Mouse (Mus musculus) splenic B cell, adult 2 months (primary cell): ENCODE data around the gene Slc15a3.

Source experiments
- DNase-seq: peaks from one replicate; pipeline ENCODE4 v3.0.0-alpha.2; 2011; ENCODE audit warnings: low read depth, low spot score
- H3K27me3 ChIP-seq: 2 replicates; pipeline ENCODE4 v1.6.1; 2012; ENCODE audit warnings: mild to moderate bottlenecking, low read length, moderate library complexity, mixed read lengths; ENCODE audit not compliant: control insufficient read depth, poor library complexity, insufficient read depth, severe bottlenecking
- H3K36me3 ChIP-seq: 2 replicates; pipeline ENCODE4 v1.6.1; 2012; ENCODE audit warnings: mild to moderate bottlenecking, low read length, moderate library complexity, mixed read lengths; ENCODE audit not compliant: control insufficient read depth, poor library complexity, insufficient read depth, severe bottlenecking

Gene Slc15a3

DNA sequence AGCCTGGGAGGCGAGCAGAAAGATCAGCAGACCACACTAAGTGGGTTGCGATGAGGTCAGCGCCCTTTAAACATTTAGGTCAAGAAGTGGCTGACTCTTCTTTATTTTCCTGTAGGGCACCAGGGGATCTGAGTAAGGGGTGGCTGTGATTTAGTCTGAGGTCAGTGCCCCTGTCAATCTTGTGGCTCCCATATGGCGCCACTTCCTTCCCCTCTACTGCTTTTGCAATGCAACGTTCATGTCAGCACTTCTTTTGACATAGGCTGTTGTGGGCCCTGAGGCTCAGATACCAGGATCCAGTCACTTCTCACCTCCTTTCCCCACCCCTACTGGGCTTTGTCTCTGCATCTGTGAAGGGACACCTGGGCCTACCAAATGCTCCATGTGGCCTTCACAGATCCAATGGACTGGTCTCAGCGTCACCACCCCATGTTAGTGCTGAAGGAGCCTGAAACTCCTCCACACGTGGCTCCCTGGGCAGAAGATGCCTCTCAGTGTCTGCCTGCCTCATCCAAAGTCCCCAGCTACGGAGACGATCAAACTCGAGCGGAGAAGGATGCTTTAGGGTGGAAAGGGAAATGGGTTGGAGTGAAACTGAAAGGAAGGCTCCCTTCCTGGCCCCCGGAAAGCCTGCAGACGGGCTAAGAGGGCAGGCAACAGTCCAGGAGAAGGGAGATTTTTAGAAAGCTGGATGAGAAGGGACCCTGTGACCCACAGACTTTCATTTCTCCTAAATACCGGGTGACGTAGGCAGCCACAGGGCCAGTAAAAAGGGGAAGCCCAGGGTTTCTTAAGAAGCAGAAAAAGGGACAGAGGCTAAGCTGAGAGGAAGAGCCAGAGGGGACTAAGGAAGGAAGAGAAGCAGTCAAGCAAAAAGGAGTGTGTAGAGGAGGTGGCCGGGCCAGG is 2.4 kb downstream of the Slc15a3 start:
- peak; percentile 87 for DNase-seq
- H3K27me3 ChIP-seq = no peaks in the 10 kb centered on the region
- no peaks in the 10 kb centered on the region for H3K36me3 ChIP-seq

DNA sequence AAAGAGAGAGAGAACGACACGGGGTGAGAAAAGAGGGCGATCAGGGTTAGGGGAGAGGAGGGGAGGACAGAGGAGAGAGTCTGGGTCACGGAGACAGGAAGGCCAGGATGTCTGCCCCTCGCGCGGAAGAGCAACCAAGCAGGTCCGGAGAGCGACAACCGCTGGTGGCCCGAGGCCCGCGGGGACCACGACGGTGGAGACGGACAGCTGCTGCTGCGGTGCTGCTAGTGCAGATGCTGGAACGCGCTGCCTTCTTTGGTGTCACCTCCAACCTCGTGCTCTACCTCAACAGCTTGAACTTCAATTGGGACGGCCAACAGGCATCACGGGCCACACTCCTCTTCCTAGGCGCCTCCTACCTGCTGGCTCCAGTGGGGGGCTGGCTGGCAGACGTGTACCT is 3.4 kb downstream of the Slc15a3 start:
- Histone ChIP-seq H3K27me3 (no peaks in the 10 kb centered on the region), H3K36me3 (no peaks in the 10 kb centered on the region)
- DNase-seq = peak; percentile 78

DNA sequence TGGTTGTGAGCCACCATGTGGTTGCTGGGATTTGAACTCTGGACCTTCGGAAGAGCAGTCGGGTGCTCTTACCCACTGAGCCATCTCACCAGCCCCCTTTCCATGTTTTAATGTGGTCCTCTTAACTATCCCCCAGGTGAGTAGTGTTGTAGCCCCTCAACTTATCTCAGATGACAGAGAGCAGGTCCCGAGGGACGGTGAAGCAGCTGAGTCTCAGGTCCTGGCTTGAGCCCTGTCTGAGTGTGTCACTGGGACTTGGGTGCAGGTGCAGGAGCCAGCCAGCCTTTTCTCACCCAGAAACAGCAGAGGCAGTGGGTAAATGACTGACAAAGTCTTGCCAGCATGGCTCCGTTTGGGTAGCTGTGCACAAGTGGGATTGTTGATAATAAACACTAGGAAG is 4.7 kb downstream of the Slc15a3 start:
- peak; percentile 42 for DNase-seq
- no peaks in the 10 kb centered on the region for H3K36me3 ChIP-seq
- no peaks in the 10 kb centered on the region for H3K27me3 ChIP-seq

DNA sequence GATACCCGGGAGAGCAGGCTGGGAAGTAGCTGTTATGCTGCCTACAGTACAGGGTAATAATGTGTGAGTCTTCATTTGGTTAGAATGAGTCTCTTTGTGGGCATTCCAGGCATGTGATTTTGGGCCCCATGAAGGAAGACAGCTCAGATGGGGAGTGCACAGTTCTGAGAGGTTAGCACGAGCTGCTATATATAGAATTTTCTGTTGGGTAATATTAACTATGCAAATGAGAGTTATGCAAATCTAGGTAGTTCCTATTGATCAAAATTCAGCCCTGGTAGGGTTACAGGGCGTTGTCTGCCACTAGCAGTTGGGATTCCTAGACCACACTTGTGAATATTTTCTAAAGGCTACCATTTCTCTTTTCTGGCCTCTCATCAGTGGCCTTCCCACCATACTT is 5.9 kb downstream of the Slc15a3 start:
- Histone ChIP-seq H3K36me3 (no peaks in the 10 kb centered on the region; the same call in 1 of the 2 replicates), H3K27me3 (no peaks in the 10 kb centered on the region)
- DNase-seq = peak; percentile 79

DNA sequence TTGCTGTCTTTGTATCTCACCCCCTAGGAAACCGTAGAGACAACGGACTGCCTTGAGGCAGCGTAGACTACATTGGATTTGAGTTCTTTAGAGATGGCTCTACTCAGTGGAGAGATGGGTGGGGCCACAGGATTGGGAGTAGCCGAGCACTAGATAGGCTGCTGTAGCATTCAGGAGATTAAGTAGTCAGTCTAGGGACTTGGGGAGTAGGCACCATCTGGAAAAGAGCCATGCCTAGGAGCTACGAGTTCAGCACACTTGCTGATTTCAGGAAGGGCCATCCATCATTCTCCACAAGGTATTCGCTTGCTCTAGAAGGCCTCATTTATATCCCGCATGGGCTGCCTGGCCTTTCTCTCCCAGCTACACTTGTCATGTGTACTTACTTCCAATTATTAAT is 6.6 kb downstream of the Slc15a3 start:
- H3K36me3 ChIP-seq = peaks cover 2% of the 10 kb centered on the region; the same call in 1 of the 2 replicates
- no peaks in the 10 kb centered on the region for H3K27me3 ChIP-seq
- DNase-seq = no peak

DNA sequence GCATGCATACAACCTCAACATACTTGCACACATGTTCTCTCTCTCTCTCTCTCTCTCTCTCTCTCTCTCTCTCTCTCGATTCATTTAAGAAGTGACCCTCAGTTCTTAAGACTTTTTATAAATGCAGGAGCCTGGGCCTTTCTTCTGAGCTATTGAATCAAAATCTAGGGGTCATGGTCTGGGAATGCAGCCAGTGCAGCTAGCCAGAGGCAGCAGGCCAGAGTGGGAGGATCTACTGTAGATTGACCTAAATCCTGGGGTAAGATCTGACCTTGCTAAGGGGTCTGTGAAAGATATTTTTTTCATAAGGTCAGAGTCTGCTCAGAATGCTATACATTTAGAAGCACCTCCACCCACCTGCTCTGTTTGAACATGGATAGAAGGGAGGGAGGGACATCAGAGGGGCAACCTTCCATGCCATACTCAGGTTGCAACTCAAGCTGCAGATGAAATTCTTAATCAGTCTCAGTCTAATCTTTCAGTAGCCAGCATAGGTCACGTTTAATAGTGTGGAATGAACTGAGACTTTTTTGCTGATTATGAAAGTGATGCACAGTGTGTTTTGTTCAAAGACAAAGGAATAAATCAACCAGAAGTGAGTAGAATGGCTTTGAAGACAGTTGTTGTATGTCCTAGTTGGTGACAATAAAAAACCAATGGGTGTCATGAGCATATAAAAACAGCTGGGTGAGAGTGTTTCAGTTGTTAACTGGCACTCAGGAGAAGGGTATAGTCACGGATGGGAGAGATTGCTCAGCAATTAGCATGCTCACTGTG is 8.0 kb downstream of the Slc15a3 start:
- peaks cover 2% of the 10 kb centered on the region; the same call in 1 of the 2 replicates for H3K36me3 ChIP-seq
- no peaks in the 10 kb centered on the region for H3K27me3 ChIP-seq
- DNase-seq = no peak

DNA sequence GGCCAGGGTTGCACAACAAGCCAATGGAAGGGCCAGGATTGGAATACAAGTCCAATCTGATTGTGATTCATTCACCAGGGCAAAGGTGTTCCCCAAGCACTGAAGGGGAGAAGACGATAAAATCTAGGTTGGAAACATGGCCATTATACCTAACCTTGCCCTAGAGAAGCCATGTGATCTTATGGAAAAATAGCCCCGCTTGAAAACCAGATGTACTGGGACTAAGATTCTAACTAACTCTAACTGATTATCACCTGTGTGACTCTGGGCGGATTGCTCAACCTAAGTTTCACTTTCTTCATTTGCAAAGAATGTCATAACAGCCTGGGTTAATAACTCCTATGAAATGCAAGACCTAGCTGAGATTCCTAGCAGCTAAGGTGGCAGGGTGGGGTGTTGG is 15.9 kb downstream of the Slc15a3 start:
- Histone ChIP-seq H3K36me3 (0 out of 2 replicates have a peak, but pooled peaks cover 2% of the 10 kb centered on the region), H3K27me3 (no peaks in the 10 kb centered on the region)
- no peak for DNase-seq

DNA sequence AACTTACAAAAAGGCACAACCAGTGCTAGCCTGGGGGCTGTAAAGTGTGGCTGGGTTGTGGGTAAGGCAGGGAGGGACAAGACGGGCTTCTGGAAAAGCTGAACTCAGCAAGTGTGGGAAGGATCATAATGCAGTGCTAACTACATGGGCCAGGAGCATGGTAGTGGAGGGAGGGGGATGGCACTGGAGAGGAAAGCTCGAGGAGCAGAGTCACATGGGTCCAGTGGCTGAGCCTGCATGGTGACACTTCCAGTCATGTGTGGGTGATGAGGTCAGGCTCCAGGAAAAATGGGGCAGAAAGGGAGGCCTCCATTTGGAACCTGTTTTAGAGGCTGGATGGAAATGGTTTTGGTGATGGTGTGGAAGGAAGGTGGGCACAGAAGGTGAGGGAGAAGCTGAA is 17.0 kb downstream of the Slc15a3 start:
- DNase-seq = no peak
- Histone ChIP-seq H3K36me3 (no peaks in the 10 kb centered on the region), H3K27me3 (no peaks in the 10 kb centered on the region)

DNA sequence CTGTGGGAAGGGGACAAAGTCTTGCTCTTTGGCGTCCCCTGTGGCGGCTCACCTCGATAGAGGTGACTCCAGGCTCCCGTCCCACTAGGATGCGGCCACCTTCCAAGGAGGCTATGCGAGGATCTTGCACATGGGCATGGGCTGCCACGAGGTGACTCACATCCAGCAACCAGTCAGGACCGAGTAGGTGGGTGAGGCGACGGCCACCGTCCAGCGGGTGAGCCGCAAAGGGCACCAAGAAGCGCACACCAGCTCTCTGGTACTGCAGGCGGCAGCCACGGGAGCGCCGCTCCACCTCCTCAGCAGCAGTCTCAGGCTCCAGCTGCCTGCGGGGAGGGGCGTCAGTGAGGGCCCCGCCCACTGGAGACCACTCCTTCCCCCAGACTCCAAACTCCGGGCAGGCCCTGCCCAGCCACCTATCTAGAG is 20.6 kb downstream of the Slc15a3 start:
- no peaks in the 10 kb centered on the region for H3K36me3 ChIP-seq
- H3K27me3 ChIP-seq = no peaks in the 10 kb centered on the region
- no peak for DNase-seq

DNA sequence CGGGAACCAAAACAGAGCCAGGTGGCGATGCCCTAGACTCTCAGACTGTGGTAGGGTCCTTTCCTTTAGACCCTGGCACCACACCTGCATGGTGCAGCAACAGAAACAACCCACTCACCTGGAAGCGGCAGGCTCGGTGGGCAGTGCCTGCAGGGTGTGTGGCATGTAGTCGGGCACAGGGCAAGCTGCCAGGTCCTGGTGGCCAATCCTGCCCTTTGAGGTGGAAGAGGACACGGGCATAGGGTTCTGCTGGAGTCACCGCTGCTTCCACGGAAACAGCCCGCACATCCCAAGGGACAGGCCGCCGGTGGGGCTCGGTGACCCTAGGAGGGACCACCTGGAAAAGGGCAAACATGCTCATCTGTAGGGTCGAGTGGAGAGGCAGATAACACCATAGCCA is 26.8 kb downstream of the Slc15a3 start:
- no peak for DNase-seq
- Histone ChIP-seq H3K36me3 (no peaks in the 10 kb centered on the region), H3K27me3 (no peaks in the 10 kb centered on the region)

DNA sequence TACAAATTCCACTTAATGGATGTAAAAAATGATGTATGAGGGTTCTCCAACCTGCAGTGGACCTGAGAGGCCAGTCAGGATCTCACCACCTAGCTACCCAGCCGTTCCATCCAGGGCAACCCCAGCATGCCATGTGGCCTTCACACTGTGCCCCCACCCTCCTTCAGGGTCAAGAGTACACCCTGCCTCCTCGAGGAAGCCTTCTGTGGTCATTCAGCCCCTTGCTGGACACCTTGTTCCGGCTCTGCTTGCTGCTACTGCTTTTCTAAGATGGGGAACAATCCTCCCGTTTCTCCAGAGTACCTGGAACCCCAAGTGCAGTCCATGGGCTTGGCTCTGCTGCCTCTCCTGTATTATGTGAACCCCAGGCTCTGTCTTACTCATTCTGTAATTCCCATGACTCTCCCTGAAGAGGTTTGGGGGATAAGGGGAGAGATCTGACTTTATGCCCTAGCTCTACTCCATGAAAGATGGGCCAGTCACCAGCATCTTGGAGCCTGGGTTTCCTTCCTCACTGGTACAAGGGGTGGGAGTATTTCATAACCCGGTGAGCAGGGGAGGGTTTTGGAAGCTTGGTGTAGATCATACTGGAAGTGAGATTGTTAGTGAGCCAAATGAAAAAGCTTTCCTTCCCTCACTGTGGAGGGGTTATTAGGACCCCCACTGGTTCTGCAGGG is 28.6 kb downstream of the Slc15a3 start:
- no peaks in the 10 kb centered on the region for H3K27me3 ChIP-seq
- peaks cover 3% of the 10 kb centered on the region for H3K36me3 ChIP-seq
- DNase-seq = no peak

DNA sequence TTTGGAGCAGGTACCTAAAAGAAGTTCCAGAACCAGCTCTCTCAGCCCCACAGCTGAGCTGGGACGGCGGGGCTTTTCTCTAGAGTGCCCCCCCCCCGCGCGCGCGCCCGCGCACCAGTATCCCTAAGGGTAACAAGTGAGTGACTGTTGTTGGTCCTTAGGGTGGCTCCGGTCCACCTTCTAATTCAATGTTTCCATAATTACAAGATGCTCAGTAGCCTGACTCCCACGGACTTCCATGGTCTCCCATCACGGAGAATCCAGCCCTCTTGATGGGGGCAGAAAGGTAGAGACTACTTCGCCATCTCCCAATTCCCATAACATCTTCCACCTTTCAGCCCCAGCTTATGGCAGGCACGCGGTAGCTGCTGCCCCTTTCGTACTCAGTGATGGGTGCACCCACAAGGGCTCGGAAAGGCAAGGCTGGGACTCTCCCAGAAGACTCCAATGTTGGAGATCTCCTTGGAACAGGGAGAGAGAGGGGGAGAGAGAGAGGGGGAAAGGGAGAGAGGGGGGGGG is 29.2 kb downstream of the Slc15a3 start:
- DNase-seq = no peak
- Histone ChIP-seq H3K27me3 (no peaks in the 10 kb centered on the region), H3K36me3 (peaks cover 5% of the 10 kb centered on the region)

DNA sequence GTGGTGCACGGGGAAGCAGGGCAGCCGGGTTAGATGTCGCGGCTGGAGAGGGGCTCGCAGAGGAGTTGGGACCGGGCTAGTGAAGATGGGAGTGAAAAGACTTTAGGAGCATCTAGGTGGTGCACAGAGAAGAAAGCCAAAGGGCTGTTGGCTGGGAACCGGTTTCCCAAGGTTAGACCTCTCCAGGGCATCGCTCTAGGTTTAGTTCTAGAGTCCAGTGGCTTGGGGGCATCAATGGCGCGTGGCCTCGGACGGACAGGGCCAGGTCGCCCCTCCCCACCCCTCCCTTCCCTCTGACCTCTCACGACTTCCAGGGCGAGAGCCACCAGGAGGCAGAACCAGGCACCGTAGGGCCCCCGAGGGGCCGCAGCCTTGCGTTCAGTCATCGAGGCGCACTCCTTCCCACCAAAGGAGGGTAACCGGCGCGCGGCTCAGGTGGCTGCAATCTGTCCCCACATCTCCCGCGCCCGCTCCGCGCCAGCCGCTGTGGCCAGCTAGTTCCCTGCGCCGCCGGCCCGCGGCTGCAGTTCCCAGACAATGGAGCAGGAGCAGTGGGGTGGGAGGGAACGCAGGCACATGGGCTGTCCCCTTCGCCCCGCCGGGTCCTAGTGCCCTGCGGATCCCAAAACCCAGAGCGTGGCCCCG is 29.8 kb downstream of the Slc15a3 start:
- Histone ChIP-seq H3K36me3 (peaks cover 5% of the 10 kb centered on the region), H3K27me3 (no peaks in the 10 kb centered on the region)
- no peak for DNase-seq

DNA sequence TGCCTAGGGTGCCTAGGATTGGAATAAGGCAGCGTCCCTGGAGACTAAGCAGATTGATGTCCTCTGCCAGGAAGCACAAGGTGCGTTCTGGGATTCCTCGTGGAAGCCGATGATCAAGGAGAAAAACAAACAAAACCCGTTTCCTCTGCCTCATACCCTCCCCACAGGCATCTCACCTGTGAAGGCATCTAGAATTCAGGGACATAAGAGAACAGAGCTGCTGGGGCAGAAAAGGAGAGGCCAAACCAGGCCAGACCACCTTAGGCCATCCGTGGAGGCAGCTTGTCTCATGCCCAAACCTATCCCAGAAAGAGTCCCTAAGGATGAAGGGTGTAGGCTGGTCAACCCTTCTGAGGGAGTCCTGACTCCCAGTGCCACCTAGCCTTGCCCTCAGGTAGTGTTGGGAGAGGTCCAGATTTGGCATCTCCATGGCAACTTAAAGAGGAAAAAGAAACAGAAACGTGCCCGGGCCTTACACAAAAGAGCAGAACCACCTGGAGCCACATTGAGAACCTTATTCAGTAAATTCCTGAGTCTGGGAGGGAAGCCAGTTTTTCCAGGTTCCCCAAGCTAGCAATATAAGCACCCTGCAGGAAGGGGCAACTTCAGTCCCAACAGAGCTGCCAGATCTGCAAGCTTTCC is 30.5 kb downstream of the Slc15a3 start, which contains the start of gene Tmem132a:
Tmem132a (minus strand) TSS at position 55 of the 642 bp plus-strand sequence.
- no peak for DNase-seq
- Histone ChIP-seq H3K36me3 (peaks cover 5% of the 10 kb centered on the region), H3K27me3 (no peaks in the 10 kb centered on the region)
